ENCODE assay signal across 9 mouse cellular contexts in genomic region chr2:72308981-72309380, GRCm38 (mm10). TPM values are rescaled to one million over a fixed set of nuclear protein-coding genes. Genes with fewer than 3 reads are reported as not detected.
A peak's percentile ranks its signal among the peaks of the same experiment; 100 is the strongest.
DNase-seq lines count a peak whose midpoint lies in the region; ATAC-seq and TF ChIP-seq lines count a peak whose summit lies in the region.
"Had no signal": no experiment of that assay in that cellular context is flagged by ENCODE, and none has a peak within 500 bp of the region (broad histone marks: within the 10 kb centered on the region; RNA-seq: fewer than 3 reads in every experiment).

No protein-coding gene starts in this region.

- WGBS in stomach, postnatal 0 days, result 57% methylated on average over 5 of the region's 5 CpGs

- 0 out of 2 replicates have a peak overlapping the region, but pooled peaks have one; percentile 18 for H3K27ac ChIP-seq in stomach, postnatal 0 days (replicated peaks)
- H3K27ac ChIP-seq: macrophage had no signal

- no peaks in the 10 kb centered on the region for H3K27me3 ChIP-seq in stomach, postnatal 0 days (ENCODE audit: control insufficient read depth, insufficient read depth, low read length)

- ATAC-seq in stomach, postnatal 0 days (ENCODE audit: low FRiP score, low TSS enrichment), result 0 out of 2 replicates have a peak, but pooled peaks have one; percentile 48

- H3K4me3 ChIP-seq in stomach, postnatal 0 days (ENCODE audit: low read depth, low read length), result no peak overlapping the region

- no peak for TF ChIP-seq EP300 in stomach, postnatal 0 days (optimal IDR thresholded peaks at IDR 0.05)

- TF ChIP-seq CTCF in stomach, postnatal 0 days (IDR thresholded peaks at IDR 0.05; ENCODE audit: low read depth), result no peak

- no peaks in the 10 kb centered on the region for H3K9me3 ChIP-seq in stomach, postnatal 0 days (ENCODE audit: control insufficient read depth, low read length)

- peak; percentile 13 for DNase-seq in left cerebral cortex, postnatal 4 days
- no peak for DNase-seq in left cerebral cortex, adult 11 months (ENCODE audit: low spot score)
- DNase-seq in fibroblast of lung, adult 2 months (ENCODE audit: low read depth), result peak; percentile 64
- peak; percentile 53 for DNase-seq in kidney, postnatal 14 days
- DNase-seq in stomach, postnatal 0 days (ENCODE audit: low spot score), result no peak
- no peak for DNase-seq in retina, postnatal 1 day
- no peak for DNase-seq in urinary bladder, postnatal 10 days (ENCODE audit: low spot score)
- DNase-seq: thymus, postnatal 14 days had no signal

- peaks cover 10% of the 10 kb centered on the region; the same call in 1 of the 2 replicates for H3K36me3 ChIP-seq in stomach, postnatal 0 days (ENCODE audit: control insufficient read depth, insufficient read depth, low read length)

- intact Hi-C loops in left cerebral cortex, postnatal 4 days (cut with DNase I), result loop anchor here (10.0 kb wide), 1 partner anchor 86 kb away; no protein-coding TSS in a partner anchor

- H3K4me1 ChIP-seq in stomach, postnatal 0 days (replicated peaks; ENCODE audit: control insufficient read depth, insufficient read depth), result 0 out of 2 replicates have a peak, but pooled peaks cover 2% of the 10 kb centered on the region

- no peak overlapping the region for H3K9ac ChIP-seq in stomach, postnatal 0 days (ENCODE audit: low read length)

- no peak overlapping the region for H3K4me2 ChIP-seq in stomach, postnatal 0 days (replicated peaks; ENCODE audit: low read depth)

RNA-seq across cellular contexts. Expression of gene Map3k20, which starts 23.5 kb away (rescaled TPM):
- 10 to 100 TPM; 10.8 to 11.7 TPM for total RNA-seq in left cerebral cortex, postnatal 4 days (2021)
- polyA plus RNA-seq in stomach, postnatal 0 days (2015; fragmentation: Nextera tagmentation; extraction: Ambion mirVana), result 15.9 and 17.0 TPM in 2 replicates

Comparison
In these comparisons a context has a peak if more than half of its experiments do, and no peak if none do; other contexts are left out.
1. DNase-seq: peak in left cerebral cortex, postnatal 4 days (single experiment), fibroblast of lung, adult 2 months (single experiment) and kidney, postnatal 14 days (single experiment); none in left cerebral cortex, adult 11 months (single experiment), stomach, postnatal 0 days (single experiment), retina, postnatal 1 day (single experiment) and urinary bladder, postnatal 10 days (single experiment).